Mouse (Mus musculus) thymus, adult 2 months (tissue): ENCODE measurements around the gene Arf5.

Source experiments
- CTCF ChIP-seq: fragments of 200-500 bp; IDR thresholded peaks from 2 replicates; pipeline ENCODE4 v1.5.1; 2012; ENCODE audit warnings: mild to moderate bottlenecking, control low read depth, low read length, moderate library complexity, borderline replicate concordance; ENCODE audit not compliant: control insufficient read depth, poor library complexity, insufficient read depth; ENCODE audit errors: extremely low read depth
- POLR2A ChIP-seq: fragments of 200-500 bp; IDR thresholded peaks from 2 replicates; pipeline ENCODE4 v1.6.1; 2012; ENCODE audit warnings: mild to moderate bottlenecking, low read length, control low read depth, moderate library complexity; ENCODE audit not compliant: control insufficient read depth, poor library complexity, insufficient read depth; ENCODE audit errors: extremely low read depth

DNA sequence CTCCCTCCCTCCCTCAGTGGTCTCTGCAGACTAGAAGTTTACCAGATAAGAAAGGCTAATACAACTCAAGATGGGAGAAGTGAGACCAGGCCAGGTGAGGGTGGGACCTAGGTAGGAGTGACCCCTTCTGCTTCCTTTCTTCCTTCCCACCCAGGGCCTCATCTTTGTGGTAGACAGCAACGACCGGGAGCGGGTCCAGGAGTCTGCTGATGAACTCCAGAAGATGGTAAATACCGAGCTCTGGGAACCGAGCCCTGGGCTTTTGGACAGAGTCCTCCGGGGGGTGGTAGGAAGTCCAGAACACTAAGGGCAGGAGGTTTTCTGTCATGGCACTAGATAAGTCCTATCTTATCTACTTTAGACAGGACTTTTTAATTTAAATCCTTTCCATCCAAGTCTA, 1.7 kb downstream of the Arf5 start:
- TF ChIP-seq POLR2A = no peak
- TF ChIP-seq CTCF = no peak
